Mouse (Mus musculus) heart, adult 2 months (tissue): ENCODE measurements around the gene Ppp2r3a.

Source experiments
- CTCF ChIP-seq: fragments of 200-600 bp; IDR thresholded peaks from 2 replicates; pipeline ENCODE4 v1.8.1; 2022; ENCODE audit warnings: antibody characterized with exemption, mild to moderate bottlenecking, moderate library complexity
- EP300 ChIP-seq: fragments of 200-500 bp; IDR thresholded peaks from 2 replicates; pipeline ENCODE4 v1.6.1; 2011; ENCODE audit warnings: low read depth, low read length, control low read depth; ENCODE audit not compliant: insufficient read depth
- POLR2A ChIP-seq: fragments of 200-500 bp; IDR thresholded peaks from 2 replicates; pipeline ENCODE4 v1.6.1; 2011; ENCODE audit warnings: mild to moderate bottlenecking, low read depth, low read length, control low read depth; ENCODE audit not compliant: insufficient read depth

DNA sequence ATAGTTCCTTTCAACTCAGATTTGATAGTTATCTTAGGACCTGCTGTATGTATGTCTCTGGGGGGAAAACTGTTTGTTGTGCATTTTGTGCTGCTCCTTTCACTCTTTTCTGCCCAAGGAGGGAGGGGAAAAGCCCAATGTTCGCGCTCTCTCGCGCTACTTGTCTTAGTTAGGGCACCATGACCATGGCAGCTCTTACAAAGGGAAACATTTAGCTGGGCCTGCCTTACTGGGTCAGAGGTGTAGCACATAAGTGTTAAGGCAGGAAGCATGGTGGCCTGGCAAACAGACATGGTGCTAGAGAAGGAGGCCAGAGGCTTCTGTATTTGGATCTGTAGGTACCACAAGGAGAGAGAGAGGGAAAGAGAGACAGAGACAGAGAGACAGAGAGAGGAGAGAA lies 173.0 kb downstream of the Ppp2r3a start:
- TF ChIP-seq CTCF (no peak), EP300 (no peak), POLR2A (no peak)
